8 mouse cellular contexts compared by ENCODE assay signal in the genomic region with DNA sequence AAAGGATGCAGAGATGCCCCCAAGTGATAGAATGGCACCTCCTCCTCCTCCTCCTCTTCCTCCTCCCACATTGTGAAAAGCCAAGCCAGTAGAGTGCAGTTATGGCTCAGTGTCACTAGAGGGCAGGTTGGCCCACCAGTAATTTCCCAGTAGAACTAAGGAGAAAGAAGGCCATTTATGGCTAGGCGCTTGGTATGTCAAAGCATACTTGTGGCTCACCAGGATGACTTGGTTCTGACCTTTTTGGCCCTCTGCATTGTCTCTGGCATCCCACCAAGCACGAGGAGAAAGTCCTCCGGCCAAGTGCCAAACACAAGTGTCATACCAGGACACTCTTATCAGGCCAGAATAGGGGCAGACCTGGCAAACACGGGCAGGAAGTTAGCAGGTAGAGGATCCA. TPM values are rescaled to one million over a fixed set of nuclear protein-coding genes. Genes with fewer than 3 reads are reported as not detected.
A peak's percentile ranks its signal among the peaks of the same experiment; 100 is the strongest.
DNase-seq lines count a peak whose midpoint lies in the region; ATAC-seq and TF ChIP-seq lines count a peak whose summit lies in the region.

No protein-coding gene starts in this region.

- H3K36me3 ChIP-seq in hindbrain, postnatal 0 days (ENCODE audit: insufficient read depth, low read length): no peaks in the 10 kb centered on the region
- H3K36me3 ChIP-seq in liver, postnatal 0 days (replicated peaks; ENCODE audit: insufficient read depth, low read length): no peaks in the 10 kb centered on the region

- peak; percentile 77 for ATAC-seq in common myeloid progenitor, adult 5-6 weeks (replicated peaks; ENCODE audit: low read depth, poor library complexity, severe bottlenecking)
- ATAC-seq in hindbrain, postnatal 0 days: no peak
- peak; percentile 21; the same call in 1 of the 2 replicates for ATAC-seq in liver, postnatal 0 days

- no peaks in the 10 kb centered on the region for H3K4me1 ChIP-seq in hindbrain, postnatal 0 days (ENCODE audit: insufficient read depth, low read length)
- no peaks in the 10 kb centered on the region; the same call in 1 of the 2 replicates for H3K4me1 ChIP-seq in liver, postnatal 0 days (ENCODE audit: insufficient read depth)

- H3K9me3 ChIP-seq in hindbrain, postnatal 0 days (ENCODE audit: low read length): no peaks in the 10 kb centered on the region
- no peaks in the 10 kb centered on the region for H3K9me3 ChIP-seq in liver, postnatal 0 days (ENCODE audit: low read length)

- DNase-seq in cerebellum, adult 11 months: peak; percentile 8
- no peak for DNase-seq in cerebellum, adult 9-11 months
- DNase-seq in right cerebral cortex, adult 18-20 months: peak; percentile 50
- DNase-seq in right cerebral cortex, postnatal 14 days: no peak
- DNase-seq in hindbrain, postnatal 0 days (ENCODE audit: low spot score): peak; percentile 77
- DNase-seq in liver, postnatal 0 days: no peak
- peak; percentile 31 for DNase-seq in right cerebral cortex, postnatal 4 days

- 38% methylated on average over 4 of the region's 4 CpGs for WGBS in hindbrain, postnatal 0 days
- 43% methylated on average over 4 of the region's 4 CpGs for WGBS in liver, postnatal 0 days (ENCODE audit: insufficient replicate concordance)

- H3K27me3 ChIP-seq in hindbrain, postnatal 0 days (ENCODE audit: insufficient read depth, low read length): no peaks in the 10 kb centered on the region
- peaks cover 20% of the 10 kb centered on the region for H3K27me3 ChIP-seq in liver, postnatal 0 days (ENCODE audit: insufficient read depth, low read length)

- H3K4me2 ChIP-seq in hindbrain, postnatal 0 days (ENCODE audit: low read depth, low read length): no peak overlapping the region
- H3K4me2 ChIP-seq in liver, postnatal 0 days (ENCODE audit: low read depth, low read length): no peak overlapping the region

- peak; percentile 95 for TF ChIP-seq CTCF in hindbrain, postnatal 0 days (IDR thresholded peaks at IDR 0.05; ENCODE audit: low read depth)
- peak; percentile 84 for TF ChIP-seq CTCF in liver, postnatal 0 days (IDR thresholded peaks at IDR 0.05; ENCODE audit: low read depth)

- no peak overlapping the region for H3K9ac ChIP-seq in hindbrain, postnatal 0 days (replicated peaks; ENCODE audit: low read length)
- no peak overlapping the region for H3K9ac ChIP-seq in liver, postnatal 0 days (replicated peaks)

- H3K27ac ChIP-seq in hindbrain, postnatal 0 days: no peak overlapping the region
- H3K27ac ChIP-seq in liver, postnatal 0 days (ENCODE audit: low read depth): no peak overlapping the region

- H3K4me3 ChIP-seq in hindbrain, postnatal 0 days (ENCODE audit: low read length): no peak overlapping the region
- H3K4me3 ChIP-seq in liver, postnatal 0 days (ENCODE audit: low read depth, low read length): no peak overlapping the region

- no peak for TF ChIP-seq EP300 in liver, postnatal 0 days (IDR thresholded peaks at IDR 0.05; ENCODE audit: low read depth)

RNA-seq across cellular contexts. Expression of gene Cpne2, which starts 4.5 kb away (rescaled TPM):
- 78.1 and 88.0 TPM in 2 replicates for total RNA-seq in common myeloid progenitor, adult 5-6 weeks (2017)
- 45.5 and 57.8 TPM in 2 replicates for total RNA-seq in hindbrain, postnatal 0 days (2014; rRNA removed)
- 33.6 and 39.3 TPM in 2 replicates for polyA plus RNA-seq in hindbrain, postnatal 0 days (2015; fragmentation: Nextera tagmentation; extraction: Ambion mirVana)
- polyA plus RNA-seq in liver, postnatal 0 days (2015; fragmentation: Nextera tagmentation; extraction: Ambion mirVana): 3.9 and 4.2 TPM in 2 replicates

Comparison
In these comparisons a context has a peak if more than half of its experiments do, and no peak if none do; other contexts are left out.
1. DNase-seq: peak in cerebellum, adult 11 months (single experiment), right cerebral cortex, adult 18-20 months (single experiment), hindbrain, postnatal 0 days (single experiment) and right cerebral cortex, postnatal 4 days (single experiment); none in cerebellum, adult 9-11 months (single experiment), right cerebral cortex, postnatal 14 days (single experiment) and liver, postnatal 0 days (single experiment).